Mouse (Mus musculus) embryonic facial prominence, embryonic 13.5 days (tissue): ENCODE measurements at regions not wholly inside any gene's neighbourhood (a gene's known extent, or its start where the extent isn't known, plus 50 kb on each side); places are given as distances from the start of the nearest gene placed in this dataset.

ENCODE experiments used
- ATAC-seq: fragments of 200-750 bp; cut with Nextera tagmentation; 2 replicates; pipeline ENCODE4 v1.8.0; 2017; ENCODE audit warnings: low read depth; ENCODE audit not compliant: insufficient number of reproducible peaks, insufficient read depth, low FRiP score, low TSS enrichment
- H3K27ac ChIP-seq: fragments of 300-500 bp; sonication (generic); 2 replicates; pipeline ENCODE4 v1.5.1; 2015; ENCODE audit warnings: moderate library complexity, mild to moderate bottlenecking, inconsistent platforms
- H3K27me3 ChIP-seq: fragments of 300-500 bp; sonication (generic); 2 replicates; pipeline ENCODE4 v1.6.1; 2015; ENCODE audit warnings: mild to moderate bottlenecking, inconsistent platforms
- H3K36me3 ChIP-seq: fragments of 300-500 bp; sonication (generic); 2 replicates; pipeline ENCODE4 v1.6.1; 2015; ENCODE audit warnings: mild to moderate bottlenecking, inconsistent platforms
- H3K4me1 ChIP-seq: fragments of 300-500 bp; sonication (generic); 2 replicates; pipeline ENCODE4 v1.6.1; 2015; ENCODE audit warnings: inconsistent platforms
- H3K4me2 ChIP-seq: fragments of 300-500 bp; sonication (generic); 2 replicates; pipeline ENCODE4 v1.6.1; 2015; ENCODE audit warnings: moderate library complexity, mild to moderate bottlenecking, inconsistent platforms
- H3K4me3 ChIP-seq: fragments of 300-500 bp; sonication (generic); 2 replicates; pipeline ENCODE4 v1.5.1; 2015; ENCODE audit warnings: mild to moderate bottlenecking, inconsistent platforms
- H3K9ac ChIP-seq: fragments of 300-500 bp; sonication (generic); 2 replicates; pipeline ENCODE4 v1.6.1; 2015; ENCODE audit warnings: mild to moderate bottlenecking, inconsistent platforms
- H3K9me3 ChIP-seq: fragments of 300-500 bp; sonication (generic); 2 replicates; pipeline ENCODE4 v1.6.1; 2016; ENCODE audit warnings: inconsistent platforms
- WGBS: fragments of 180-500 bp; shearing (Covaris S2); methylation state at CpG from one replicate; pipeline ENCODE4 v1.1.7; 2015; ENCODE audit warnings: mixed read lengths; 5-methylcytosine and 5-hydroxymethylcytosine counted together

- no peak overlapping the region for H3K27ac ChIP-seq
- H3K36me3 ChIP-seq, result no peaks in the 10 kb centered on the region
- no peak overlapping the region for H3K4me3 ChIP-seq
- H3K27me3 ChIP-seq, result peaks cover 12% of the 10 kb centered on the region; the same call in 1 of the 2 replicates
- H3K4me1 ChIP-seq, result peaks cover 11% of the 10 kb centered on the region
- peaks cover 4% of the 10 kb centered on the region for H3K9me3 ChIP-seq
- no peak overlapping the region for H3K4me2 ChIP-seq
- no peak overlapping the region for H3K9ac ChIP-seq
- ATAC-seq, result no peak
These were observed 111.0 kb upstream of the Lhx8 start for GRCm38 (mm10) chr3:154441454-154441853.

GRCm38 (mm10) chr3:154440899-154441298 lies 110.4 kb upstream of the Lhx8 start:
- no peak overlapping the region for H3K27ac ChIP-seq
- H3K4me2 ChIP-seq, result no peak overlapping the region
- peaks cover 11% of the 10 kb centered on the region for H3K4me1 ChIP-seq
- no peak overlapping the region for H3K9ac ChIP-seq
- no peak overlapping the region for H3K4me3 ChIP-seq
- no peak for ATAC-seq
- no peaks in the 10 kb centered on the region for H3K36me3 ChIP-seq
- 37% methylated on average over 2 of the region's 2 CpGs for whole genome bisulfite sequencing
- H3K27me3 ChIP-seq, result peaks cover 12% of the 10 kb centered on the region; the same call in 1 of the 2 replicates
- H3K9me3 ChIP-seq, result peaks cover 5% of the 10 kb centered on the region

GRCm38 (mm10) chr3:154430856-154431255 lies 100.4 kb upstream of the Lhx8 start:
- Histone ChIP-seq H3K4me2 (no peak overlapping the region), H3K36me3 (no peaks in the 10 kb centered on the region), H3K27ac (no peak overlapping the region), H3K9ac (no peak overlapping the region), H3K4me1 (peaks cover 5% of the 10 kb centered on the region; the same call in 1 of the 2 replicates), H3K4me3 (no peak overlapping the region), H3K9me3 (no peaks in the 10 kb centered on the region), H3K27me3 (no peaks in the 10 kb centered on the region)
- ATAC-seq, result no peak
- WGBS, result 74% methylated on average over 7 of the region's 7 CpGs

- no peak for ATAC-seq
- Histone ChIP-seq H3K27ac (no peak overlapping the region), H3K9me3 (no peaks in the 10 kb centered on the region), H3K36me3 (no peaks in the 10 kb centered on the region), H3K4me2 (no peak overlapping the region), H3K9ac (no peak overlapping the region), H3K4me3 (no peak overlapping the region), H3K27me3 (no peaks in the 10 kb centered on the region), H3K4me1 (peaks cover 5% of the 10 kb centered on the region; the same call in 1 of the 2 replicates)
- 90% methylated on average over 6 of the region's 6 CpGs for WGBS
These were observed 99.2 kb upstream of the Lhx8 start for GRCm38 (mm10) chr3:154429666-154430065.

- WGBS, result 58% methylated on average over 5 of the region's 5 CpGs
- H3K4me1 ChIP-seq, result no peaks in the 10 kb centered on the region
- ATAC-seq, result no peak
- no peaks in the 10 kb centered on the region for H3K9me3 ChIP-seq
- H3K27ac ChIP-seq, result no peak overlapping the region
- H3K27me3 ChIP-seq, result no peaks in the 10 kb centered on the region
- no peaks in the 10 kb centered on the region for H3K36me3 ChIP-seq
- no peak overlapping the region for H3K9ac ChIP-seq
- no peak overlapping the region for H3K4me3 ChIP-seq
- H3K4me2 ChIP-seq, result no peak overlapping the region
These were observed 94.1 kb upstream of the Lhx8 start for GRCm38 (mm10) chr3:154424589-154424988.

GRCm38 (mm10) chr3:154421461-154421950 lies 91.0 kb upstream of the Lhx8 start:
- Histone ChIP-seq H3K36me3 (no peaks in the 10 kb centered on the region), H3K4me1 (0 out of 2 replicates have a peak, but pooled peaks cover 4% of the 10 kb centered on the region), H3K27me3 (no peaks in the 10 kb centered on the region), H3K4me2 (no peak overlapping the region), H3K9ac (no peak overlapping the region), H3K27ac (no peak overlapping the region), H3K4me3 (no peak overlapping the region), H3K9me3 (no peaks in the 10 kb centered on the region)
- WGBS, result 56% methylated on average over 7 of the region's 7 CpGs
- no peak for ATAC-seq

GRCm38 (mm10) chr3:154418177-154418832 lies 87.8 kb upstream of the Lhx8 start:
- H3K9ac ChIP-seq, result no peak overlapping the region
- WGBS, result 60% methylated on average over 4 of the region's 4 CpGs
- no peak overlapping the region for H3K4me2 ChIP-seq
- H3K4me1 ChIP-seq, result 0 out of 2 replicates have a peak, but pooled peaks cover 4% of the 10 kb centered on the region
- no peak overlapping the region for H3K27ac ChIP-seq
- no peak for ATAC-seq
- H3K9me3 ChIP-seq, result no peaks in the 10 kb centered on the region
- no peaks in the 10 kb centered on the region for H3K36me3 ChIP-seq
- H3K4me3 ChIP-seq, result no peak overlapping the region
- H3K27me3 ChIP-seq, result no peaks in the 10 kb centered on the region

- Histone ChIP-seq H3K27me3 (no peaks in the 10 kb centered on the region), H3K9ac (no peak overlapping the region), H3K9me3 (no peaks in the 10 kb centered on the region), H3K36me3 (no peaks in the 10 kb centered on the region), H3K4me1 (0 out of 2 replicates have a peak, but pooled peaks cover 4% of the 10 kb centered on the region), H3K4me2 (no peak overlapping the region), H3K4me3 (no peak overlapping the region), H3K27ac (no peak overlapping the region)
- no peak for ATAC-seq
- 76% methylated on average over 3 of the region's 3 CpGs for WGBS
These were observed 83.9 kb upstream of the Lhx8 start for GRCm38 (mm10) chr3:154414358-154414757.

- 96% methylated on average over 2 of the region's 2 CpGs for WGBS
- ATAC-seq, result no peak
These were observed 79.8 kb upstream of the Lhx8 start for GRCm38 (mm10) chr3:154410292-154410691.

GRCm38 (mm10) chr3:154402081-154402480 lies 71.6 kb upstream of the Lhx8 start:
- peaks cover 10% of the 10 kb centered on the region; the same call in 1 of the 2 replicates for H3K4me1 ChIP-seq
- 50% methylated on average over 4 of the region's 4 CpGs for WGBS
- H3K36me3 ChIP-seq, result no peaks in the 10 kb centered on the region
- H3K4me2 ChIP-seq, result no peak overlapping the region
- no peak overlapping the region for H3K9ac ChIP-seq
- H3K4me3 ChIP-seq, result no peak overlapping the region
- no peak overlapping the region for H3K27ac ChIP-seq
- no peaks in the 10 kb centered on the region for H3K27me3 ChIP-seq
- no peaks in the 10 kb centered on the region for H3K9me3 ChIP-seq
- ATAC-seq, result no peak

More at GRCm38 (mm10) chr3:154410292-154410691, 79.8 kb upstream of the Lhx8 start:
- Histone ChIP-seq H3K9ac (no peak overlapping the region), H3K4me1 (no peaks in the 10 kb centered on the region), H3K27me3 (no peaks in the 10 kb centered on the region), H3K9me3 (no peaks in the 10 kb centered on the region), H3K36me3 (no peaks in the 10 kb centered on the region), H3K4me3 (no peak overlapping the region), H3K4me2 (no peak overlapping the region), H3K27ac (no peak overlapping the region)

GRCm38 (mm10) chr3:154393626-154394025 lies 63.2 kb upstream of the Lhx8 start:
- Histone ChIP-seq H3K36me3 (no peaks in the 10 kb centered on the region), H3K9ac (no peak overlapping the region), H3K4me3 (no peak overlapping the region), H3K4me1 (peaks cover 25% of the 10 kb centered on the region), H3K9me3 (no peaks in the 10 kb centered on the region), H3K27ac (no peak overlapping the region), H3K27me3 (no peaks in the 10 kb centered on the region), H3K4me2 (no peak overlapping the region)
- WGBS, result 70% methylated on average over 5 of the region's 5 CpGs
- no peak for ATAC-seq

GRCm38 (mm10) chr3:154391629-154392028 lies 61.2 kb upstream of the Lhx8 start:
- Histone ChIP-seq H3K9me3 (no peaks in the 10 kb centered on the region), H3K4me1 (peaks cover 28% of the 10 kb centered on the region)
- no peak for ATAC-seq

More at GRCm38 (mm10) chr3:154391629-154392028, 61.2 kb upstream of the Lhx8 start:
- Histone ChIP-seq H3K9ac (no peak overlapping the region), H3K27me3 (no peaks in the 10 kb centered on the region), H3K4me2 (no peak overlapping the region), H3K4me3 (no peak overlapping the region), H3K27ac (no peak overlapping the region), H3K36me3 (no peaks in the 10 kb centered on the region)
- 79% methylated on average over 3 of the region's 3 CpGs for WGBS
